Mouse (Mus musculus): ENCODE results near the gene Cdh18.
"Not testable (repeated sequence)": the region's sequence is repeated elsewhere in the genome, so short reads cannot be mapped to it uniquely, and the experiment has no call there.

Cdh18 gene

GRCm38 (mm10) chr15:23174623-23175022 lies 625.8 kb downstream of the Cdh18 start:
- DNase-seq (ENCODE audit: low read depth, low spot score) = no peak

- no peak for DNase-seq (ENCODE audit: low read depth, low spot score)
Observed at GRCm38 (mm10) chr15:23212068-23212467, 663.2 kb downstream of the Cdh18 start.

GRCm38 (mm10) chr15:23230616-23231015 lies 681.8 kb downstream of the Cdh18 start:
- DNase-seq (ENCODE audit: low read depth, low spot score) = no peak

DNA sequence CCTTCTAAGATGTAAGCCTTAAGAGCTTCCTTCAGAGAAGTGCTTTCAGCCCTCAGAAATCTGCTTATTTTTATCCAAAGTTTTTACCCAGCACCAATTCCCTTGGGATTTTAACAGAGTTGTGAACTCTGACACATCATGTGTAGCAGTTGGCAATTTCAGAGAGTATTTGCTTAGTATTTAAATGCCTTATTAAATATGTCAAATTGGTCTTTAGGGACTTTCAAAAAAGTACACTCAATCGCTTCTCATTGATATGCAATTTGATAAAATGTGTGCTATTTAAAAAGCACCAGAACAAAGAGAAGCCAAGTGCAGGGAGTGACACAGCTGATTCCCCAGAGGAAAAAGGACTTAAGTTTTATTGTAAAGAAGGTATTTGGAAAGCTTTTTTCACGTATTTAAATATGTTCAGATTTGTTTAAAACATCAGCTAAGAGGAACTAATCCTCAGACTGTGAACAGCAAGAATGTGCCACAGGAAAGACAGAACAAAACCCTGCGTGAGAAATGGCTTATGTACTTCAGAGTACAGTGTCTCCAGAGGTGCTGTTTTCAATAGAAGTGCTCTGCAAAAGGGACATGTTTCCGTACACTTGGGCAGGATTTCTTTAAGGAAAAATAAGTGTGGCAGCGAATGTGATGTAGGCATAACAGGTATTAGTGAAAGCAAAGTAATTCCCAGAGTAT lies 709.1 kb downstream of the Cdh18 start:
- DNase-seq (ENCODE audit: low read depth, low spot score) = no peak

GRCm38 (mm10) chr15:23278421-23278820 lies 729.6 kb downstream of the Cdh18 start:
- DNase-seq (ENCODE audit: low read depth, low spot score) = no peak

DNA sequence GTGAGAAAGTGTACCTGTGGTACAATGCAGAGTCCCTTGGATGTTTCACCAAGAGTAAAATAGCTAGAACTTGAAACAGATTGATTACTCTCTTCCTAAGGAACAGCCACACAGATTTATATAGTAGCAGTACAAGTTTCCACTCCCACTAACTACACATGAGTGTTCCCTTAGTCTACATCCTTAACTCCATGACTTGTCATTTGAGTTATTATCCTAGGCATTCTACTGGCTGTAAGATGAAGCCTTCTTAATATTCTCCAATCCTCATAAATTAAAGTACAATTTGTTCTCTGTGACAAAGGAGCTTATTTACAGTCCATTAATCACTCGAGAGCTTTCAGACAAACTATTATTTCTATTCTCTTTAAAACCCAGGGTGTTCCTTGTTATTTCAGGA lies 756.2 kb downstream of the Cdh18 start:
- DNase-seq (ENCODE audit: low read depth, low spot score) = no peak

- no peak for DNase-seq (ENCODE audit: low read depth, low spot score)
Observed at GRCm38 (mm10) chr15:23316766-23317165, 767.9 kb downstream of the Cdh18 start.

DNA sequence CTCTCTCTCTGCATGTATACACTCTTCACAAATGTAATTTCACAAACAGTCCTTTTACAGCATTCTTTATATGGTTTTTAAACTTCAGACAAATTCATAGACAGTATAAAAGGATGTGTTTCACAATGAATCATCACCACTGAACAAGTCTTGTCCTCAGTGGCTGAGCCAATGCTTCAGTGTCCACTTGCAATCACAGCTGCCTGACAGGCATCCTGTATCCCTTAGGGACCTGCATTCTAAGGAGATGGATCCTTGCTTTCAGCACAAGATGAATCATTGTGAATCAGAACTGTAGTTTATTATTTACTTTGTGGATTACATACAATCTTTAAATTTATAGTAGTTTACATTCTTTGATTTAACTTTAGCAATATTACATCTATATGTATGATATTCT lies 768.6 kb downstream of the Cdh18 start:
- no peak for DNase-seq (ENCODE audit: low read depth, low spot score)

GRCm38 (mm10) chr15:23340338-23340737 lies 791.5 kb downstream of the Cdh18 start:
- not testable (repeated sequence) for DNase-seq (ENCODE audit: low read depth, low spot score)

GRCm38 (mm10) chr15:23351078-23351477 lies 802.3 kb downstream of the Cdh18 start:
- DNase-seq (ENCODE audit: low read depth, low spot score) = no peak

GRCm38 (mm10) chr15:23366325-23366724 lies 817.5 kb downstream of the Cdh18 start:
- no peak for DNase-seq (ENCODE audit: low read depth, low spot score)

GRCm38 (mm10) chr15:23367712-23368111 lies 818.9 kb downstream of the Cdh18 start:
- DNase-seq (ENCODE audit: low read depth, low spot score) = no peak

DNA sequence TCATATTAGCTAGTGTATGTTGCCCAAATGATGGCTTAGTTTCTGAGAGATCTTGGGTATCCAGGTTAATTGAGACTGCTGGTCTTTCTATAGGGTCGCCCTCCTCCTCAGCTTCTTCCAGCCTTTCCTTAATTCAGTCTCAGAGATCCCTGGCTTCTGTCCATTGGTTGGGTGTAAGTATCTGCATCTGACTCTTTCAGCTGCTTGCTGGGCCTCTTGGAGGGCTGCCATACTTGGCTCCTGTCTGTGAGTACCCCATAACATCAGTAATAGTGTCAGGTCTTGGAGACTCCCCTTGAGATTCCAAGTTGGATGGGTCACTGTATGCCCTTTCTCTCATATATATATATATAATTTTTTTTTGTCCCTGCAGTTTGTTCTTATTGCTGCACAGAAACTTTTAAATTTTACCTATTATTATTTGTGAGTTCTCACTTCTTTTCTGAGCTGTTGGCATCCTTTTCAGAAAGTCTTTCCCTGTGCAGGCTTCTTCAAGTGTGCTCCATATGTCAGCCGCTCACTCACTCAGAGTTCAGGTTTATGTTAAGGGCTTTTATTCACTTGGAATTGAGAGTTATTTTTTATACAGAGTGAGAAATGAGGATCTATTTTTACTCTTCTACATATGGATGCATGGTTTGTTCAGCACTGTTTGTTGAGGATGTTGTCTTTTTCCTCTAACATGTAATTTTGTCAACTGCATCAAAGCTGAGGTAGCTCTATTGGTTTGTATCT lies 829.4 kb downstream of the Cdh18 start:
- no peak for DNase-seq (ENCODE audit: low read depth, low spot score)

- DNase-seq (ENCODE audit: low read depth, low spot score) = no peak
Observed at GRCm38 (mm10) chr15:23385816-23386215, 837.0 kb downstream of the Cdh18 start.

DNA sequence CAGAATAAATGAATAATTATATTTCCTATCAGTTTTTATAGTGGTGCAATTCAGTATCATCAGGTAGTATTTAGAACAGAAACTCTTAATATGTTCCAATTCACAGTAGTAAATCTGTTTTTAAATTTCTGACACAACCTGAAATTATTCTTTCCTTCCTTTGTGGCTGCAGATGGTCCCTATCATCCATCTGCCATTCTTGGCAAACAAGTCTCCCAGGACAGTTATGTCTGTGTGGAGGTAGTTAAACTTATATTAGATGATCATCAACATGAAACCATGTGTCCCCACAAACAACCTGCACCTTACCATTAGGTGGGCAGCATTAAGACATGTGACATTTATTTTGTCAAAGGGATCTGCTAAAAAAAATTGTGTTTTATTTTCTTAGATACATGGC lies 847.8 kb downstream of the Cdh18 start:
- DNase-seq (ENCODE audit: low read depth, low spot score) = no peak

DNA sequence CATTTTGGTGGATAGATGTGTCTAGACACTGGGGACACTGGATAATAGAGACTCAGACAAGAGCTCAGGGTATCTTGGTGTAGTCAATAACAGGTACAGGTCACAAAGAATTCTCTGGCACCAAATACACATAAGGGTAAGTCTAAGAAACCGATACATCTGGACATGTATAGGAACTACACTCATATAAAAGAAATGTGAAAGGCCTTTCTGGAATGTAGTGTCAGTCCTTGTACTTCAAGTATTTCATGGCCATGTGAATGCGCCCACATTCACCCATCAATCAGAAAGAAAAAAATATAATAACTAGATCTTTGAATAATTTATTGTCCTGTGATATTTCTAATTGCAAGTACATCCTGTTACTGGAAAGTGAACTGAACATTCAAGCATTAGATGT lies 855.0 kb downstream of the Cdh18 start:
- DNase-seq (ENCODE audit: low read depth, low spot score) = no peak

DNA sequence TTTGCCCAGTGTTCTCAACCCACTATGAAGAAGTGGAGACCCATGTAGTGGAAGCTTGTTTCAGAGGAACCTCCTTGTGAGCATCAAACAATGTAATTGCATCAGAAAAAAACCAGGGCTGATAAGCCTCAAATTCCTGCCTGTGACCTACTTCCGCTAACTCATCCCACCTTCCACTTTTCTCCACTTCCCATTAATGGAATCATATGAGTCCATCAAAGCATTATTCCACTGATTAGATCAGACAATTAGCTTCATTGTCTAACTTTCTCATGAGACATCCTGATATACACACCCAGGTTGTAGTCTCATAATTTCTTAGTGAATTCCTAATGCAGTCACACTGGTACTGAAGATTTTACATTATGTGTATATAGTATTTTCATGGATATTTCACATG lies 859.4 kb downstream of the Cdh18 start:
- no peak for DNase-seq (ENCODE audit: low read depth, low spot score)

DNA sequence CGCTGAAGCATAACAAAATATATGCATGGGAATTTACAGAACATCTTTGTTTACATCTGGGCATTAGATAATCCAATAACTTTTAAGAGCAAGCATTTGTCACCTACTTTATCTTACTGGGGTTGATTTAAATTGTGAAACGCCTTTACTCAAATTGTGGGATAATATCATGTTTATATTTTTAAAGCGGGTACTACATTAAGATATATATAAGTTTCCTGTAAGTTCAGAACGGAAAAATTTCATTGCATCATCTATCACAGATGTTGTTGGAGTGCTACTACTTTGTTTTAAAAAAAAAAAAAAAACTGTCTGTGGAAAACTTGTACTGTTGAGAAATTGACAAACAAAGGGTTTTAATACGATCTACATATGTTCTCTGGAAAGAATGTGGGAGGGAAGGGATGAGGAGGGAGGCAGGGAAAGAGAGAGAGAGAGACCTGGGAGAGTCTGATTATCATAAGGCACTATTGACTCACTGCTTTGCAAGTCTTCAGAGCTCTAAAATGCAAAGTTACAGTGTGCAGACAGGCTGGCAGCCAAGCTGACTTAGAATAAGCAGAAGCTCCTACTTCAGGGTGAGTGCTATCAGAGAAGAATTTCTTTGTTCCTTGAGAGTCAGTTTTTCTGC lies 867.7 kb downstream of the Cdh18 start:
- no peak for DNase-seq (ENCODE audit: low read depth, low spot score)

- DNase-seq (ENCODE audit: low read depth, low spot score) = no peak
Observed at GRCm38 (mm10) chr15:23418158-23418557, 869.3 kb downstream of the Cdh18 start.

DNA sequence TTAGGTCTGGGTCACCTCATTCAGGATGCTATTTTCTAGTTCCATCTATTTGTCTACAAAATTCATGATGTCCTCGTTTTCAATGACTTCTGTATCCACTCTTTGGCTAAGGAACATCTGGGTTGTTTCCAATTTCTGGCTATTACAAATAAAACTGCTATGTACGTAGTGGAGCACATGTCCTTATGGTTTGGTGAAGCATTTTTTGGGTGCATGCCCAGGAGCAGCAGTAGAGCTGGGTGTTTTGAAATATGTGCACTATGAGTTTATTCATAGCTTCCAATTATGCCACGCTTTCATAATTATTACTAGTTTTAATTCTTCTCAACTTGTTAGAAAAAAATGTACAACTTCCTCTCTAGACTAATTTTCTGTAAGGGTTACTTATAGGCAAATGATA lies 871.2 kb downstream of the Cdh18 start:
- DNase-seq (ENCODE audit: low read depth, low spot score) = no peak

GRCm38 (mm10) chr15:23430021-23430420 lies 881.2 kb downstream of the Cdh18 start:
- DNase-seq (ENCODE audit: low read depth, low spot score) = no peak

- no peak for DNase-seq (ENCODE audit: low read depth, low spot score)
Observed at GRCm38 (mm10) chr15:23448542-23448941, 899.7 kb downstream of the Cdh18 start.

DNA sequence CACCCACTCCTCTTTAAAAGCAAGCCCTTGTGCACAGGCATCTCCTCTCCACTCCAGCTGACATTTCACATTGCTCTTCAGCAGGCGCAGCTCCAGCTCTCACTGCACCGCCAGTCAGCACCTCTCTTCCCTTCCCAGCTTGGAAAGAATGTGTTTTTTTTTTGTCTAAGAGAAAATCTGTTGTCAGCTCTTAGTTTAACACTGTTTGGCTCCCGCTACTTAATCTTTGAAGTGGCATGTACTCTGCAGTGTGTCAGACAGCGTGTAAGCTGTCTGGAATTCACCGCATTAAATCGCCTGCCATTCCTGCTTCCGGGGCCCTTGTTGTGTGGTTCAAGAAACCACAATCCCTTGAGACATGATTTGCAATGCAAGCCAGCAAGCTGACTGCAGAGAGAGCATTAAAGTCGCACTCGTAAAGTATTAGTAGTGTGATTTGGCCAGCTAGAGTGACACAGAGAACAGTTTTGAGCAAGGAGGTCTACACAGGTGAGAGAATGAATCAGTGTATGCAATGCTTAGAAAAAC lies 903.3 kb downstream of the Cdh18 start:
- no peak for DNase-seq (ENCODE audit: low read depth, low spot score)
